Mouse (Mus musculus): ENCODE results near the gene D430042O09Rik.

The D430042O09Rik gene

GRCm38 (mm10) chr7:125873971-125874495 is 166.3 kb downstream of the D430042O09Rik start:
- DNase-seq (ENCODE audit: low read depth), result no peak

- DNase-seq (ENCODE audit: low read depth), result no peak
Observed at GRCm38 (mm10) chr7:125878040-125878439, 170.4 kb downstream of the D430042O09Rik start.

GRCm38 (mm10) chr7:125883232-125883631 is 175.5 kb downstream of the D430042O09Rik start:
- no peak for DNase-seq (ENCODE audit: low read depth)

- no peak for DNase-seq (ENCODE audit: low read depth)
Observed at GRCm38 (mm10) chr7:125886116-125886680, 178.5 kb downstream of the D430042O09Rik start.

- no peak for DNase-seq (ENCODE audit: low read depth)
Observed at GRCm38 (mm10) chr7:125887124-125887523, 179.4 kb downstream of the D430042O09Rik start.

GRCm38 (mm10) chr7:125887761-125888160 is 180.1 kb downstream of the D430042O09Rik start:
- DNase-seq (ENCODE audit: low read depth), result no peak

- DNase-seq (ENCODE audit: low read depth), result no peak
Observed at GRCm38 (mm10) chr7:125888373-125888772, 180.7 kb downstream of the D430042O09Rik start.

- no peak for DNase-seq (ENCODE audit: low read depth)
Observed at GRCm38 (mm10) chr7:125893621-125894020, 185.9 kb downstream of the D430042O09Rik start.

GRCm38 (mm10) chr7:125897059-125897458 is 189.4 kb downstream of the D430042O09Rik start:
- DNase-seq (ENCODE audit: low read depth), result no peak

- no peak for DNase-seq (ENCODE audit: low read depth)
Observed at GRCm38 (mm10) chr7:125899036-125899435, 191.3 kb downstream of the D430042O09Rik start.

GRCm38 (mm10) chr7:125899916-125900315 is 192.2 kb downstream of the D430042O09Rik start:
- DNase-seq (ENCODE audit: low read depth), result no peak

- no peak for DNase-seq (ENCODE audit: low read depth)
Observed at GRCm38 (mm10) chr7:125900386-125901161, 192.9 kb downstream of the D430042O09Rik start.

- DNase-seq (ENCODE audit: low read depth), result no peak
Observed at GRCm38 (mm10) chr7:125920801-125921200, 213.1 kb downstream of the D430042O09Rik start.

- no peak for DNase-seq (ENCODE audit: low read depth)
Observed at GRCm38 (mm10) chr7:125924044-125924443, 216.4 kb downstream of the D430042O09Rik start.
